Mouse (Mus musculus) limb, embryonic 11.5 days (tissue): ENCODE measurements around the gene Xcr1. TPM values are rescaled to one million over a fixed set of nuclear protein-coding genes. Genes with fewer than 3 reads are reported as not detected.

Experiments used
- ATAC-seq: fragments of 200-750 bp; cut with Nextera tagmentation; 2 replicates; pipeline ENCODE4 v1.8.0; 2017; ENCODE audit warnings: low read depth; ENCODE audit not compliant: insufficient number of reproducible peaks, low FRiP score, low TSS enrichment
- DNase-seq: peaks from one replicate; pipeline ENCODE4 v3.0.0-alpha.2; 2015; ENCODE audit warnings: low spot score
- H3K27ac ChIP-seq: fragments of 300-500 bp; sonication (generic); replicated peaks from 2 replicates; pipeline ENCODE4 v1.5.1; 2014; ENCODE audit warnings: low read depth, mild to moderate bottlenecking, low read length
- H3K27me3 ChIP-seq: fragments of 300-500 bp; sonication (generic); 2 replicates; pipeline ENCODE4 v1.6.1; 2014; ENCODE audit warnings: mild to moderate bottlenecking, low read length, mixed read lengths; ENCODE audit not compliant: control insufficient read depth, insufficient read depth
- H3K36me3 ChIP-seq: fragments of 300-500 bp; sonication (generic); 2 replicates; pipeline ENCODE4 v1.6.1; 2014; ENCODE audit warnings: mild to moderate bottlenecking, low read length, moderate library complexity, mixed read lengths; ENCODE audit not compliant: control insufficient read depth, insufficient read depth
- H3K4me1 ChIP-seq: fragments of 300-500 bp; sonication (generic); 2 replicates; pipeline ENCODE4 v1.6.1; 2014; ENCODE audit warnings: low read length, mixed read lengths; ENCODE audit not compliant: control insufficient read depth, insufficient read depth
- H3K4me2 ChIP-seq: fragments of 300-500 bp; sonication (generic); 2 replicates; pipeline ENCODE4 v1.6.1; 2014; ENCODE audit warnings: low read depth, mild to moderate bottlenecking, moderate library complexity; ENCODE audit not compliant: severe bottlenecking
- H3K4me3 ChIP-seq: fragments of 300-500 bp; sonication (generic); 2 replicates; pipeline ENCODE4 v1.5.1; 2014; ENCODE audit warnings: low read depth, low read length
- H3K9ac ChIP-seq: fragments of 300-500 bp; sonication (generic); 2 replicates; pipeline ENCODE4 v1.6.1; 2014; ENCODE audit warnings: mild to moderate bottlenecking, low read length
- H3K9me3 ChIP-seq: fragments of 300-500 bp; sonication (generic); 2 replicates; pipeline ENCODE4 v1.6.1; 2016; ENCODE audit warnings: low read length; ENCODE audit not compliant: control insufficient read depth
- WGBS: fragments of 180-500 bp; shearing (Covaris S2); extraction: QIAGEN DNeasy Blood & Tissue Kit; methylation state at CpG from one replicate; pipeline ENCODE4 v1.1.7; 2014; 5-methylcytosine and 5-hydroxymethylcytosine counted together
- polyA plus RNA-seq: library from polyadenylated mRNA; unstranded; fragments of >200 nt; fragmentation: Nextera tagmentation; extraction: Ambion mirVana; gene quantifications from 2 replicates; pipeline ENCODE4 v1.2.1, GENCODE M21; 2014

Xcr1 gene
- polyA plus RNA-seq, 1 experiment from 2014 or later = 0.04 TPM

- Histone ChIP-seq H3K36me3 (no peaks in the 10 kb centered on the region), H3K9ac (peak within 1 kb of the TSS; percentile 72), H3K4me2 (peak within 1 kb of the TSS; percentile 65), H3K4me1 (0 out of 2 replicates have a peak, but pooled peaks cover 5% of the 10 kb centered on the region), H3K9me3 (no peaks in the 10 kb centered on the region), H3K27ac (peak within 1 kb of the TSS; percentile 59; the same call in 1 of the 2 replicates), H3K4me3 (peak within 1 kb of the TSS; percentile 69), H3K27me3 (no peaks in the 10 kb centered on the region)
- DNase-seq (peak; percentile 89), ATAC-seq (peak; percentile 97)
- under 1% methylated on average over 47 of the region's 47 CpGs for WGBS
These were observed 9.9 kb downstream of the Xcr1 start, which contains the start of gene Fyco1 for GRCm38 (mm10) chr9:123851713-123852448. Gene Fyco1, minus strand, starts transcription at chr9:123851899.

DNA sequence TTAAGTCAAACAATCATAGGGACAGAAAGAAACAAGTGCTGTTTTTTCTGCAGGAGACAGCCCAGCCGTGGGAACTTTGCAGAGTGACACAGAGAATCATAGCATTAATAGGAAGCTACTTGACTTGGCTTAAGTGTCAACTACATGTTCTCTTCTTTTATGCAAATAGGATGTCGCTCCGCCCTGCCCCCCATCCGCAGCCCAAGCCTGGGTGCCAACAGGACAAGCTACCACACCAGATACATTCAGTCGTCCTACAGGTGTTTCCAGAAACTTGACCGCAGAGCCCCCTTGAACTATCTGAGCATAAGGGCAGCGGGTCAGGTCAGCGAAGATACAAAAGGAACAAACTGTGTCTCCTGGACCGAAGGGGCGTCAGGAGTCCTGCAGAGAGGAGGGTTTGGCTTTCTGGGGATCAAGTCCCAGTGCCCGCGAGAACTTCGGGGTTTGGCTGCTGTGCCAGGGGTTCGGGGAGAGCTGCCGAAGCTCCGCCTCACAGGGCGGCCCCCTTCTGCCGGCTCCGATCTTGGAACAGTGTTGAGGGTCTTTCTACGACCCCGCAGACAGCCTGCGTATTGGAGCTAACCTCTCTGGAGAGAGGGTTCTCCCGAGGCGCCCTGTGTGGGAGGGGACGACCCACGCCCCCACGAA is 10.6 kb downstream of the Xcr1 start:
- no peaks in the 10 kb centered on the region for H3K27me3 ChIP-seq
- H3K27ac ChIP-seq = peak overlapping the region; percentile 59; the same call in 1 of the 2 replicates
- DNase-seq (no peak), ATAC-seq (peak; percentile 87)
- peak overlapping the region; percentile 72 for H3K9ac ChIP-seq
- H3K4me2 ChIP-seq = peak overlapping the region; percentile 65
- H3K4me3 ChIP-seq = peak overlapping the region; percentile 69
- under 1% methylated on average over 27 of the region's 27 CpGs for WGBS
- H3K36me3 ChIP-seq = no peaks in the 10 kb centered on the region
- no peaks in the 10 kb centered on the region for H3K9me3 ChIP-seq
- H3K4me1 ChIP-seq = 0 out of 2 replicates have a peak, but pooled peaks cover 5% of the 10 kb centered on the region

DNA sequence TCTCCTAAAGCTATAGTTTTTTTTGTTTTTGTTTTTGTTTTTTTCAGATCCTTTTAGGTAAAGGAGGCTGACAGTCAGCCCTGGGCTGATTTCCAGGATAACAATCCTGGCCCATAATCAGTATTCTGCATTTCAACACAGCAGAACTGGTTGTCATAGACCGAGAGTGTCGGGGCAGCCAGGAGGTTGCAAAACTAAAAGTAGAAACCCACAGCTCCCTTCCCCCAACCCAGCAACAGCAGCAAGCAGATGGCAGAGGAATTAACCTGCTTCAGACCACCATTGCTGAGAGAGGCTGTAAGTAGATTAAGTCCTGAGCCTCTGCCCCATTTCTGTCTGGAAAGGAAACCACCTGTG is 11.1 kb downstream of the Xcr1 start:
- Histone ChIP-seq H3K9ac (peak overlapping the region; percentile 72; the same call in 1 of the 2 replicates), H3K4me1 (0 out of 2 replicates have a peak, but pooled peaks cover 5% of the 10 kb centered on the region), H3K4me2 (peak overlapping the region; percentile 65), H3K9me3 (no peaks in the 10 kb centered on the region), H3K36me3 (no peaks in the 10 kb centered on the region), H3K27ac (no peak overlapping the region), H3K4me3 (peak overlapping the region; percentile 69), H3K27me3 (no peaks in the 10 kb centered on the region)
- WGBS = 7% methylated on average over 2 of the region's 2 CpGs
- DNase-seq (peak; percentile 36), ATAC-seq (no peak)

GRCm38 (mm10) chr9:123849976-123850695 is 11.7 kb downstream of the Xcr1 start:
- no peak overlapping the region for H3K4me3 ChIP-seq
- 84% methylated on average over 2 of the region's 2 CpGs for WGBS

GRCm38 (mm10) chr9:123846490-123846889 is 15.3 kb downstream of the Xcr1 start:
- H3K4me3 ChIP-seq = no peak overlapping the region
- H3K4me1 ChIP-seq = 0 out of 2 replicates have a peak, but pooled peaks cover 3% of the 10 kb centered on the region
- H3K4me2 ChIP-seq = no peak overlapping the region
- DNase-seq = no peak
- H3K36me3 ChIP-seq = no peaks in the 10 kb centered on the region
- 100% methylated on average over 1 of the region's 1 CpGs for WGBS
- no peak overlapping the region for H3K27ac ChIP-seq
- H3K9me3 ChIP-seq = no peaks in the 10 kb centered on the region
- H3K9ac ChIP-seq = no peak overlapping the region
- no peaks in the 10 kb centered on the region for H3K27me3 ChIP-seq
- no peak for ATAC-seq

More at GRCm38 (mm10) chr9:123849976-123850695, 11.7 kb downstream of the Xcr1 start:
- H3K4me1 ChIP-seq = 0 out of 2 replicates have a peak, but pooled peaks cover 5% of the 10 kb centered on the region
- no peak overlapping the region for H3K27ac ChIP-seq
- no peak overlapping the region for H3K4me2 ChIP-seq
- no peak for ATAC-seq
- no peaks in the 10 kb centered on the region for H3K27me3 ChIP-seq
- H3K9ac ChIP-seq = no peak overlapping the region
- H3K9me3 ChIP-seq = no peaks in the 10 kb centered on the region
- no peak for DNase-seq
- no peaks in the 10 kb centered on the region for H3K36me3 ChIP-seq

DNA sequence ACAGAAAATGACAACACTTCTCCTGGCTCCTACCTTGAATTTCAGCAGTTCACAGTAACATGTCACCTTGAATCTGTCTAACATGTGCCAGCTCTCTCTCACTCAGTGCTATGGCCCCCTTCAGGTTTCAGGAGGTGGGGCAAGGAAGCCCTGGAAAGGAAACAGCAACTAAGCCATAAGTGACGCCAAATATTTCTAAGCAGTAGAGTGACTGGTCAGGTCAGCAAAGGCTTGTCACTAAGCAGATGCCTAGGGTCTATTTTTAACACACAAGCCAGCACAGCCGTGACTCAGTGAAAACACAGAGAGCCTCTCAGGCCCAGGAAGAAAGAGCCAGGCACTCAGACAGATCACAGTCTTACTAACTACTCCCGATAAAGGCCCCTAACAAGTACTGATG is 16.7 kb downstream of the Xcr1 start:
- Histone ChIP-seq H3K4me2 (no peak overlapping the region), H3K27ac (no peak overlapping the region), H3K9me3 (no peaks in the 10 kb centered on the region), H3K4me3 (no peak overlapping the region), H3K27me3 (no peaks in the 10 kb centered on the region), H3K36me3 (no peaks in the 10 kb centered on the region), H3K4me1 (no peaks in the 10 kb centered on the region), H3K9ac (no peak overlapping the region)
- DNase-seq = no peak
- WGBS = 71% methylated on average over 3 of the region's 3 CpGs
- ATAC-seq = no peak

DNA sequence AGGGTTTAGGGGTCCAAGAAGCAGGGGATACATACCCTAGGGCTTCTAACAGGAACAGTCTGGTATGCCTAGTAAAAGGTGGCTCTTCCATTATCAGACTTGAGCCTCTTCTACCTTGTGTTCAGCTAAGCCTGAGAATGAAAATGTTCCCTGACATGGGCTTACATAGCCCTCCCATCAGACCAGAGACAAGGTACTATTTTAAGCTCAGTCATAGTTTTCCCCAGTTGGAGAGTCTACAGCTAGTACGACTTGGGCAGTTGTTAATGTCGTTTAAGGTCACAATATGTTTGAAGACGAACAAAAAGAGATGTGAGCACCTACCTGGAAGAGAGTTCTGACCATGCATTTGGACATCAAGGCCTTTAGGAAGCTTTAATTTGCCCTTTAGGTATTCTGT is 17.4 kb downstream of the Xcr1 start:
- 86% methylated on average over 3 of the region's 3 CpGs for WGBS
- no peaks in the 10 kb centered on the region for H3K4me1 ChIP-seq
- H3K9ac ChIP-seq = no peak overlapping the region
- no peak overlapping the region for H3K27ac ChIP-seq
- H3K4me3 ChIP-seq = no peak overlapping the region
- H3K9me3 ChIP-seq = no peaks in the 10 kb centered on the region
- no peak overlapping the region for H3K4me2 ChIP-seq
- DNase-seq (no peak), ATAC-seq (no peak)
- H3K27me3 ChIP-seq = no peaks in the 10 kb centered on the region
- no peaks in the 10 kb centered on the region; the same call in 1 of the 2 replicates for H3K36me3 ChIP-seq

DNA sequence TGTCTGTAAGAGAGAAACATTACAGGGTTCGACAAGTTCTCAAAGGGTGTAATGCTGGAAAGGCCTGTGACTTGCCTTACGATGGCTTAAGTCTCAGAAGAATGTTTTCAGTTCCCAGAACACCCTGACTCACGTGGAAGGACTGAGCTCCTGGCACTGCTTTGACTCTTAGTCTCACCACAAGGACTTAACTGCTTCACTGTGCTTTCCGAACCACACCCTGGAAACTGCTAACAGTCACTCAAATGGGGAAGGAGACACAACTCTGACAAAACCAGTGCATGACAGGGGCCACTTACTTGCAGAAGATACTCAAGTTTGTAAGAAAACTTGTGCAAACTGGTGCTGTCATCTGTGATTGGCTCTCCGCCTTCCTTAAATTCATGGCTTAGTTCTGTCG is 21.6 kb downstream of the Xcr1 start:
- H3K27ac ChIP-seq = no peak overlapping the region
- H3K4me1 ChIP-seq = no peaks in the 10 kb centered on the region
- H3K9ac ChIP-seq = no peak overlapping the region
- DNase-seq = no peak
- H3K4me3 ChIP-seq = no peak overlapping the region
- no peaks in the 10 kb centered on the region for H3K27me3 ChIP-seq
- H3K4me2 ChIP-seq = no peak overlapping the region
- H3K36me3 ChIP-seq = no peaks in the 10 kb centered on the region; the same call in 1 of the 2 replicates
- no peaks in the 10 kb centered on the region for H3K9me3 ChIP-seq
- 92% methylated on average over 6 of the region's 6 CpGs for WGBS
- no peak for ATAC-seq
